Mouse (Mus musculus): ENCODE data around the gene Dpp6. TPM values are rescaled to one million over a fixed set of nuclear protein-coding genes. Genes with fewer than 3 reads are reported as not detected.

The Dpp6 gene
- polyA plus RNA-seq, 1 experiment from 2014 or later, result 21.4 TPM

- no peaks in the 10 kb centered on the region for H3K36me3 ChIP-seq
- H3K4me1 ChIP-seq, result 0 out of 2 replicates have a peak, but pooled peaks cover 3% of the 10 kb centered on the region
- no peak for ATAC-seq (ENCODE audit: low FRiP score, low read depth)
- H3K27me3 ChIP-seq, result no peaks in the 10 kb centered on the region
- H3K4me2 ChIP-seq (replicated peaks), result no peak overlapping the region
- no peaks in the 10 kb centered on the region for H3K9me3 ChIP-seq
- no peak overlapping the region for H3K4me3 ChIP-seq
- H3K27ac ChIP-seq (replicated peaks), result no peak overlapping the region
- H3K9ac ChIP-seq (replicated peaks), result no peak overlapping the region
- 73% methylated on average over 1 of the region's 1 CpGs for WGBS
These were observed 260.8 kb downstream of the Dpp6 start for GRCm38 (mm10) chr5:27077821-27078220.

GRCm38 (mm10) chr5:27081275-27081674 is 264.3 kb downstream of the Dpp6 start:
- WGBS, result 67% methylated on average over 1 of the region's 1 CpGs
- Histone ChIP-seq H3K4me1 (no peaks in the 10 kb centered on the region), H3K9me3 (no peaks in the 10 kb centered on the region), H3K9ac (replicated peaks) (no peak overlapping the region), H3K4me2 (replicated peaks) (no peak overlapping the region), H3K36me3 (no peaks in the 10 kb centered on the region), H3K4me3 (no peak overlapping the region), H3K27ac (replicated peaks) (no peak overlapping the region), H3K27me3 (no peaks in the 10 kb centered on the region)
- ATAC-seq (ENCODE audit: low FRiP score, low read depth), result no peak; the same call in 1 of the 2 replicates

- WGBS, result 76% methylated on average over 4 of the region's 4 CpGs
- Histone ChIP-seq H3K4me3 (no peak overlapping the region), H3K27ac (replicated peaks) (no peak overlapping the region), H3K4me2 (replicated peaks) (no peak overlapping the region), H3K36me3 (no peaks in the 10 kb centered on the region), H3K9me3 (no peaks in the 10 kb centered on the region), H3K27me3 (no peaks in the 10 kb centered on the region), H3K9ac (replicated peaks) (no peak overlapping the region), H3K4me1 (no peaks in the 10 kb centered on the region)
- ATAC-seq (ENCODE audit: low FRiP score, low read depth), result no peak
These were observed 266.8 kb downstream of the Dpp6 start for GRCm38 (mm10) chr5:27083762-27084161.

- Histone ChIP-seq H3K4me1 (no peaks in the 10 kb centered on the region), H3K4me2 (replicated peaks) (no peak overlapping the region), H3K9ac (replicated peaks) (no peak overlapping the region), H3K9me3 (no peaks in the 10 kb centered on the region), H3K27me3 (no peaks in the 10 kb centered on the region), H3K27ac (replicated peaks) (no peak overlapping the region), H3K36me3 (no peaks in the 10 kb centered on the region), H3K4me3 (no peak overlapping the region)
- WGBS, result 100% methylated on average over 1 of the region's 1 CpGs
- no peak for ATAC-seq (ENCODE audit: low FRiP score, low read depth)
These were observed 291.2 kb downstream of the Dpp6 start for GRCm38 (mm10) chr5:27108221-27108620.

- Histone ChIP-seq H3K27ac (replicated peaks) (no peak overlapping the region), H3K4me2 (replicated peaks) (no peak overlapping the region), H3K9ac (replicated peaks) (no peak overlapping the region), H3K4me3 (no peak overlapping the region), H3K36me3 (no peaks in the 10 kb centered on the region), H3K9me3 (no peaks in the 10 kb centered on the region), H3K27me3 (no peaks in the 10 kb centered on the region), H3K4me1 (no peaks in the 10 kb centered on the region)
- no peak for ATAC-seq (ENCODE audit: low FRiP score, low read depth)
- WGBS, result 46% methylated on average over 2 of the region's 2 CpGs
These were observed 305.5 kb downstream of the Dpp6 start for GRCm38 (mm10) chr5:27122479-27122878.

GRCm38 (mm10) chr5:27122944-27123343 is 305.9 kb downstream of the Dpp6 start:
- no peak overlapping the region for H3K27ac ChIP-seq (replicated peaks)
- no peak overlapping the region for H3K9ac ChIP-seq (replicated peaks)
- 86% methylated on average over 2 of the region's 2 CpGs for WGBS
- no peaks in the 10 kb centered on the region for H3K27me3 ChIP-seq
- no peaks in the 10 kb centered on the region for H3K36me3 ChIP-seq
- no peaks in the 10 kb centered on the region for H3K9me3 ChIP-seq
- H3K4me2 ChIP-seq (replicated peaks), result no peak overlapping the region
- H3K4me1 ChIP-seq, result no peaks in the 10 kb centered on the region
- H3K4me3 ChIP-seq, result no peak overlapping the region
- ATAC-seq (ENCODE audit: low FRiP score, low read depth), result no peak

- H3K36me3 ChIP-seq, result no peaks in the 10 kb centered on the region
- no peak for ATAC-seq (ENCODE audit: low FRiP score, low read depth)
- no peak overlapping the region for H3K9ac ChIP-seq (replicated peaks)
- H3K4me2 ChIP-seq (replicated peaks), result no peak overlapping the region
- H3K27me3 ChIP-seq, result no peaks in the 10 kb centered on the region
- H3K27ac ChIP-seq (replicated peaks), result no peak overlapping the region
- no peaks in the 10 kb centered on the region for H3K9me3 ChIP-seq
- no peaks in the 10 kb centered on the region for H3K4me1 ChIP-seq
- H3K4me3 ChIP-seq, result no peak overlapping the region
- 86% methylated on average over 4 of the region's 4 CpGs for WGBS
These were observed 309.0 kb downstream of the Dpp6 start for GRCm38 (mm10) chr5:27126034-27126433.

GRCm38 (mm10) chr5:27133196-27133595 is 316.2 kb downstream of the Dpp6 start:
- Histone ChIP-seq H3K9ac (replicated peaks) (no peak overlapping the region), H3K27ac (replicated peaks) (no peak overlapping the region), H3K36me3 (no peaks in the 10 kb centered on the region), H3K4me2 (replicated peaks) (no peak overlapping the region), H3K9me3 (no peaks in the 10 kb centered on the region), H3K4me3 (no peak overlapping the region), H3K27me3 (no peaks in the 10 kb centered on the region), H3K4me1 (no peaks in the 10 kb centered on the region)
- 79% methylated on average over 3 of the region's 3 CpGs for WGBS
- no peak for ATAC-seq (ENCODE audit: low FRiP score, low read depth)

- Histone ChIP-seq H3K4me2 (replicated peaks) (no peak overlapping the region), H3K9me3 (no peaks in the 10 kb centered on the region), H3K4me3 (no peak overlapping the region), H3K4me1 (no peaks in the 10 kb centered on the region), H3K9ac (replicated peaks) (no peak overlapping the region), H3K36me3 (no peaks in the 10 kb centered on the region), H3K27me3 (no peaks in the 10 kb centered on the region), H3K27ac (replicated peaks) (no peak overlapping the region)
- no peak for ATAC-seq (ENCODE audit: low FRiP score, low read depth)
- 87% methylated on average over 2 of the region's 2 CpGs for WGBS
These were observed 317.5 kb downstream of the Dpp6 start for GRCm38 (mm10) chr5:27134436-27135005.

GRCm38 (mm10) chr5:27147397-27147945 is 330.5 kb downstream of the Dpp6 start:
- H3K27me3 ChIP-seq, result no peaks in the 10 kb centered on the region
- peaks cover 2% of the 10 kb centered on the region; the same call in 1 of the 2 replicates for H3K4me1 ChIP-seq
- no peaks in the 10 kb centered on the region for H3K9me3 ChIP-seq
- no peak overlapping the region for H3K9ac ChIP-seq (replicated peaks)
- H3K36me3 ChIP-seq, result no peaks in the 10 kb centered on the region
- 75% methylated on average over 6 of the region's 6 CpGs for WGBS
- H3K4me2 ChIP-seq (replicated peaks), result no peak overlapping the region
- H3K4me3 ChIP-seq, result no peak overlapping the region
- ATAC-seq (ENCODE audit: low FRiP score, low read depth), result peak; percentile 58; the same call in 1 of the 2 replicates
- H3K27ac ChIP-seq (replicated peaks), result no peak overlapping the region

- peaks cover 2% of the 10 kb centered on the region; the same call in 1 of the 2 replicates for H3K4me1 ChIP-seq
- 67% methylated on average over 1 of the region's 1 CpGs for WGBS
- no peak overlapping the region for H3K9ac ChIP-seq (replicated peaks)
- no peak overlapping the region for H3K4me3 ChIP-seq
- H3K4me2 ChIP-seq (replicated peaks), result no peak overlapping the region
- no peak for ATAC-seq (ENCODE audit: low FRiP score, low read depth)
- no peaks in the 10 kb centered on the region for H3K9me3 ChIP-seq
- no peaks in the 10 kb centered on the region for H3K27me3 ChIP-seq
- no peak overlapping the region for H3K27ac ChIP-seq (replicated peaks)
- H3K36me3 ChIP-seq, result no peaks in the 10 kb centered on the region
These were observed 334.0 kb downstream of the Dpp6 start for GRCm38 (mm10) chr5:27151017-27151416.

GRCm38 (mm10) chr5:27155671-27156070 is 338.7 kb downstream of the Dpp6 start:
- no peaks in the 10 kb centered on the region for H3K27me3 ChIP-seq
- H3K9ac ChIP-seq (replicated peaks), result no peak overlapping the region
- ATAC-seq (ENCODE audit: low FRiP score, low read depth), result no peak
- no peak overlapping the region for H3K4me3 ChIP-seq
- 0 out of 2 replicates have a peak, but pooled peaks cover 3% of the 10 kb centered on the region for H3K4me1 ChIP-seq
- H3K27ac ChIP-seq (replicated peaks), result no peak overlapping the region
- no peaks in the 10 kb centered on the region for H3K36me3 ChIP-seq
- no peak overlapping the region for H3K4me2 ChIP-seq (replicated peaks)
- WGBS, result 86% methylated on average over 3 of the region's 3 CpGs
- no peaks in the 10 kb centered on the region for H3K9me3 ChIP-seq

- no peak overlapping the region for H3K9ac ChIP-seq (replicated peaks)
- H3K27ac ChIP-seq (replicated peaks), result no peak overlapping the region
- no peak overlapping the region for H3K4me3 ChIP-seq
- no peaks in the 10 kb centered on the region for H3K27me3 ChIP-seq
- no peak for ATAC-seq (ENCODE audit: low FRiP score, low read depth)
- 40% methylated on average over 2 of the region's 2 CpGs for WGBS
- no peaks in the 10 kb centered on the region for H3K9me3 ChIP-seq
- 0 out of 2 replicates have a peak, but pooled peaks cover 3% of the 10 kb centered on the region for H3K4me1 ChIP-seq
- no peaks in the 10 kb centered on the region for H3K36me3 ChIP-seq
- no peak overlapping the region for H3K4me2 ChIP-seq (replicated peaks)
These were observed 339.4 kb downstream of the Dpp6 start for GRCm38 (mm10) chr5:27156366-27156765.

Measured in midbrain, embryonic 12.5 days (tissue).